Mouse (Mus musculus) erythroid progenitor cell, adult 5-6 weeks (primary cell): ENCODE measurements around the gene Armcx3. TPM values are rescaled to one million over a fixed set of nuclear protein-coding genes. Genes with fewer than 3 reads are reported as not detected.
"Not testable (repeated sequence)": the region's sequence is repeated elsewhere in the genome, so short reads cannot be mapped to it uniquely, and the experiment has no call there.

Experiments used
- ATAC-seq: replicated peaks from 2 replicates; pipeline ENCODE4 v1.8.0; 2016; ENCODE audit warnings: moderate number of reproducible peaks, mild to moderate bottlenecking, moderate TSS enrichment, inconsistent platforms; ENCODE audit not compliant: poor library complexity, low FRiP score, severe bottlenecking
- total RNA-seq, 2 experiments: library from RNA; stranded (forward) in 1 of 2; stranded (reverse) in 1 of 2; fragments of 150-400 nt in 1 of 2; fragments of 186-747, 209-891 nt in 1 of 2; gene quantifications; 2 replicates each; pipeline versions ENCODE4 v1.2.3 to v1.2.4; 2015 to 2017; ENCODE audit warnings: low replicate concordance in 2 of 2

Gene Armcx3
- 3.6 and 4.6 TPM in 2 replicates for total RNA-seq (2015; ENCODE audit: low replicate concordance)
- total RNA-seq (2017; ENCODE audit: low replicate concordance): 0.76 and 2.2 TPM in 2 replicates

- peak; percentile 90 for ATAC-seq
Observed at GRCm38 (mm10) chrX:134756434-134757292, at the start of gene Armcx3. Gene Armcx3 (plus strand): TSS chrX:134756595.

GRCm38 (mm10) chrX:134716863-134717262 is 39.5 kb upstream of the Armcx3 start:
- no peak for ATAC-seq

- ATAC-seq: peak; percentile 61; the same call in 1 of the 2 replicates
Observed at GRCm38 (mm10) chrX:134717752-134718308, 38.6 kb upstream of the Armcx3 start, which contains the start of gene Armcx1. Gene Armcx1 (plus strand): TSS chrX:134717963.

GRCm38 (mm10) chrX:134718524-134718923 is 37.9 kb upstream of the Armcx3 start:
- no peak for ATAC-seq

- not testable (repeated sequence) for ATAC-seq
Observed at GRCm38 (mm10) chrX:134723762-134724161, 32.6 kb upstream of the Armcx3 start.

- ATAC-seq: no peak
Observed at GRCm38 (mm10) chrX:134729778-134730177, 26.6 kb upstream of the Armcx3 start.

GRCm38 (mm10) chrX:134737796-134738195 is 18.6 kb upstream of the Armcx3 start:
- no peak for ATAC-seq

- no peak for ATAC-seq
Observed at GRCm38 (mm10) chrX:134739160-134739559, 17.2 kb upstream of the Armcx3 start.

GRCm38 (mm10) chrX:134741862-134742261 is 14.5 kb upstream of the Armcx3 start:
- no peak for ATAC-seq

GRCm38 (mm10) chrX:134746459-134746858 is 9.9 kb upstream of the Armcx3 start:
- ATAC-seq: no peak

GRCm38 (mm10) chrX:134750764-134751592 is 5.4 kb upstream of the Armcx3 start, which contains the start of gene Armcx6:
Gene Armcx6 (minus strand): TSS chrX:134751417.
- peak; percentile 81 for ATAC-seq

GRCm38 (mm10) chrX:134751910-134752309 is 4.5 kb upstream of the Armcx3 start:
- no peak for ATAC-seq

GRCm38 (mm10) chrX:134752584-134752983 is 3.8 kb upstream of the Armcx3 start:
- no peak for ATAC-seq

- no peak for ATAC-seq
Observed at GRCm38 (mm10) chrX:134757293-134757995, 1.0 kb downstream of the Armcx3 start.

GRCm38 (mm10) chrX:134763428-134764198 is 7.2 kb downstream of the Armcx3 start:
- not testable (repeated sequence) for ATAC-seq

- no peak for ATAC-seq
Observed at GRCm38 (mm10) chrX:134787728-134788127, 31.3 kb downstream of the Armcx3 start.

GRCm38 (mm10) chrX:134807833-134808754 is 51.7 kb downstream of the Armcx3 start:
- ATAC-seq: no peak

- no peak for ATAC-seq
Observed at GRCm38 (mm10) chrX:134808755-134809224, 52.4 kb downstream of the Armcx3 start, which contains the start of gene Armcx2. Gene Armcx2 (minus strand): TSS chrX:134809221.
